Mouse (Mus musculus) cerebellum, adult 2 months (tissue): ENCODE data around the gene Zbtb42.

ENCODE experiments used
- CTCF ChIP-seq: fragments of 200-500 bp; IDR thresholded peaks from 2 replicates; pipeline ENCODE4 v1.5.1; 2011; ENCODE audit warnings: low read depth, mild to moderate bottlenecking, control low read depth, low read length, moderate library complexity, borderline replicate concordance; ENCODE audit not compliant: insufficient read depth
- POLR2A ChIP-seq: fragments of 200-500 bp; IDR thresholded peaks from 2 replicates; pipeline ENCODE4 v1.6.1; 2011; ENCODE audit warnings: low read length, control low read depth, borderline replicate concordance; ENCODE audit not compliant: insufficient read depth

- no peak for TF ChIP-seq POLR2A
- TF ChIP-seq CTCF, result no peak
Observed at GRCm38 (mm10) chr12:112665881-112666544, 12.6 kb upstream of the Zbtb42 start.
